Comparison of ENCODE assay signal across 8 mouse cellular contexts in the genomic region with DNA sequence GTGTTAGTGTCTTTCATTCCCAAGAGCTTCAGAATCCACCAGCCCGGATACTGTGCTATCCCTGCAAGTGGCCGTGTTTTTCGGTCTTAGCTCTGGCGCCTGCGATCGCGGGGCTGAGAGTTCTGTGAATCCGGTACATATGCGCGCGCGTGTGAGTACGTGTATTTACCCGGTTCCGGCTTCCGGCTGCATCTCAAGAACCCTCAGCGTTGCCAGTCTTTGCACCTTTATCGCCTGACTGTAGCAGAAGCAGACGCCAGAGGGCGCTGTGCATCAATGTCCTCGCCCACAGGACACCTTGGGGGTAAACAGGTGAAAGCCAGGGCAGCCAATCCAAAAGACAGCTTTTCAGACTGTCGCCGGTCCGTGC. TPM values are rescaled to one million over a fixed set of nuclear protein-coding genes. Genes with fewer than 3 reads are reported as not detected.
A peak's percentile ranks its signal among the peaks of the same experiment; 100 is the strongest.
DNase-seq lines count a peak whose midpoint lies in the region; ATAC-seq and TF ChIP-seq lines count a peak whose summit lies in the region.

No protein-coding gene starts in this region.

- H3K4me1 ChIP-seq in heart, embryonic 15.5 days (replicated peaks), result peaks cover 25% of the 10 kb centered on the region
- H3K4me1 ChIP-seq in liver, embryonic 14.5 days (replicated peaks; ENCODE audit: control insufficient read depth in 2 of 2, insufficient read depth in 2 of 2, low read length in 1 of 2), result no peaks in the 10 kb centered on the region
- peaks cover 66% of the 10 kb centered on the region for H3K4me1 ChIP-seq in neural tube, embryonic 13.5 days (replicated peaks)

- H3K36me3 ChIP-seq in heart, embryonic 15.5 days, result no peaks in the 10 kb centered on the region
- H3K36me3 ChIP-seq in liver, embryonic 14.5 days (replicated peaks; ENCODE audit: control insufficient read depth, insufficient read depth, low read depth), result no peaks in the 10 kb centered on the region
- H3K36me3 ChIP-seq in neural tube, embryonic 13.5 days, result no peaks in the 10 kb centered on the region

- H3K9me3 ChIP-seq in heart, embryonic 15.5 days (replicated peaks), result no peaks in the 10 kb centered on the region
- no peaks in the 10 kb centered on the region for H3K9me3 ChIP-seq in liver, embryonic 14.5 days (ENCODE audit: control insufficient read depth, low read length)
- no peaks in the 10 kb centered on the region for H3K9me3 ChIP-seq in neural tube, embryonic 13.5 days

- peak overlapping the region; percentile 57 for H3K4me2 ChIP-seq in heart, embryonic 15.5 days
- H3K4me2 ChIP-seq in liver, embryonic 14.5 days (ENCODE audit: low read depth), result peak overlapping the region; percentile 32
- peak overlapping the region; percentile 80 for H3K4me2 ChIP-seq in neural tube, embryonic 13.5 days

- no peak overlapping the region for H3K9ac ChIP-seq in heart, embryonic 15.5 days
- H3K9ac ChIP-seq in liver, embryonic 14.5 days (replicated peaks), result no peak overlapping the region
- peak overlapping the region; percentile 85 for H3K9ac ChIP-seq in neural tube, embryonic 13.5 days

- no peak overlapping the region for H3K27ac ChIP-seq in heart, embryonic 15.5 days
- H3K27ac ChIP-seq in liver, embryonic 14.5 days, result no peak overlapping the region
- H3K27ac ChIP-seq in neural tube, embryonic 13.5 days (replicated peaks), result peak overlapping the region; percentile 94

- peaks cover 94% of the 10 kb centered on the region for H3K27me3 ChIP-seq in heart, embryonic 15.5 days
- peaks cover 77% of the 10 kb centered on the region for H3K27me3 ChIP-seq in liver, embryonic 14.5 days (ENCODE audit: control insufficient read depth, insufficient read depth, low read length)
- H3K27me3 ChIP-seq in neural tube, embryonic 13.5 days, result peaks cover 92% of the 10 kb centered on the region

- no peak for TF ChIP-seq EP300 in liver, embryonic 14.5 days (IDR thresholded peaks at IDR 0.05; ENCODE audit: low read depth)

- under 1% methylated on average over 24 of the region's 24 CpGs for WGBS in heart, embryonic 15.5 days
- under 1% methylated on average over 24 of the region's 24 CpGs for WGBS in liver, embryonic 14.5 days (ENCODE audit: insufficient replicate concordance)
- WGBS in neural tube, embryonic 13.5 days, result 0% methylated on average over 24 of the region's 24 CpGs

- DNase-seq in 3134 (ENCODE audit: extremely low read depth, insufficient read length, low spot score), result peak; percentile 14
- DNase-seq in WW6 (ENCODE audit: low read depth, low spot score), result peak; percentile 84
- peak; percentile 86 for DNase-seq in embryo, embryonic 10.5 days (ENCODE audit: low spot score)
- DNase-seq in kidney, postnatal 14 days, result peak; percentile 55
- DNase-seq in liver, embryonic 14.5 days (ENCODE audit: low read depth in 3 of 3, low spot score in 3 of 3), result no peak

- H3K4me3 ChIP-seq in heart, embryonic 15.5 days, result peak overlapping the region; percentile 37
- H3K4me3 ChIP-seq in liver, embryonic 14.5 days (ENCODE audit: insufficient read depth in 1 of 2, low read depth in 2 of 2, low read length in 2 of 2), result no peak overlapping the region; a peak in 1 of 4 replicates
- peak overlapping the region; percentile 62 for H3K4me3 ChIP-seq in neural tube, embryonic 13.5 days

- ATAC-seq in heart, embryonic 15.5 days (replicated peaks; ENCODE audit: insufficient number of reproducible peaks, insufficient read depth, low FRiP score, low read depth), result no peak
- ATAC-seq in liver, embryonic 14.5 days (ENCODE audit: insufficient read depth), result no peak
- peak; percentile 52 for ATAC-seq in neural tube, embryonic 13.5 days (ENCODE audit: low read depth)
- ATAC-seq in erythroblast, adult 5-6 weeks (replicated peaks; ENCODE audit: low FRiP score, poor library complexity, severe bottlenecking), result no peak

- TF ChIP-seq CTCF in liver, embryonic 14.5 days (IDR thresholded peaks at IDR 0.05; ENCODE audit: low read depth), result peak; percentile 76

RNA-seq across cellular contexts. Expression of a gene that starts 3.1 kb away (rescaled TPM):
- polyA plus RNA-seq in heart, embryonic 15.5 days (2015; fragmentation: Nextera tagmentation; extraction: Ambion mirVana), result 0.14 and 0.47 TPM in 2 replicates
- polyA plus RNA-seq in liver, embryonic 14.5 days (2012; rRNA removed), result 0.03 TPM in 1 of 2 replicates, not detected in the other
- not detected in 2 replicates for polyA plus RNA-seq in liver, embryonic 14.5 days (2014; fragmentation: Nextera tagmentation; extraction: Ambion mirVana)
- polyA plus RNA-seq in neural tube, embryonic 13.5 days (2015; fragmentation: Nextera tagmentation; extraction: Ambion mirVana), result 71.0 and 80.1 TPM in 2 replicates
- not detected in 2 replicates for total RNA-seq in erythroblast, adult 5-6 weeks (2015; ENCODE audit: low replicate concordance)
- not detected in 2 replicates for total RNA-seq in erythroblast, adult 5-6 weeks (2017; ENCODE audit: low replicate concordance)

Comparison
In these comparisons a context has a peak if more than half of its experiments do, and no peak if none do; other contexts are left out.
1. DNase-seq: peak in 3134 (single experiment), WW6 (single experiment), embryo, embryonic 10.5 days (single experiment) and kidney, postnatal 14 days (single experiment); none in liver, embryonic 14.5 days (0 of 3).
2. H3K4me3 ChIP-seq: peak in heart, embryonic 15.5 days (single experiment) and neural tube, embryonic 13.5 days (single experiment); none in liver, embryonic 14.5 days (0 of 2).
3. RNA of a gene that starts 3.1 kb away (polyA plus RNA-seq): 71.0 to 80.1 TPM in neural tube, embryonic 13.5 days; 0.14 to 0.47 TPM in heart, embryonic 15.5 days and 0.03 TPM in liver, embryonic 14.5 days; every median in the first group is over 10 times any median in the second.
4. Peak in every context shown above with its lines, with median percentiles within 50 percentile points of each other: H3K4me2 ChIP-seq.